Mouse (Mus musculus) intestine, embryonic 14.5 days (tissue): ENCODE measurements around the gene Ankfy1. TPM values are rescaled to one million over a fixed set of nuclear protein-coding genes. Genes with fewer than 3 reads are reported as not detected.

Experiments
- ATAC-seq: fragments of 200-750 bp; cut with Nextera tagmentation; replicated peaks from 2 replicates; pipeline ENCODE4 v1.8.0; 2017; ENCODE audit warnings: low read depth, moderate number of reproducible peaks, moderate TSS enrichment, moderate library complexity; ENCODE audit not compliant: low FRiP score, low TSS enrichment
- DNase-seq: peaks from one replicate; pipeline ENCODE4 v3.0.0-alpha.2; 2018; ENCODE audit warnings: low spot score
- H3K27ac ChIP-seq: fragments of 300-500 bp; sonication (generic); 2 replicates; pipeline ENCODE4 v1.5.1; 2014; ENCODE audit warnings: low read depth, mild to moderate bottlenecking, control low read depth
- H3K27me3 ChIP-seq: fragments of 300-500 bp; sonication (generic); replicated peaks from 2 replicates; pipeline ENCODE4 v1.6.1; 2014; ENCODE audit warnings: low read length, control low read depth; ENCODE audit not compliant: control insufficient read depth, insufficient read depth
- H3K36me3 ChIP-seq: fragments of 300-500 bp; sonication (generic); 2 replicates; pipeline ENCODE4 v1.6.1; 2014; ENCODE audit warnings: low read length, control low read depth; ENCODE audit not compliant: control insufficient read depth, insufficient read depth
- H3K4me1 ChIP-seq: fragments of 300-500 bp; sonication (generic); replicated peaks from 2 replicates; pipeline ENCODE4 v1.6.1; 2014; ENCODE audit warnings: low read length, control low read depth, mixed read lengths; ENCODE audit not compliant: control insufficient read depth, insufficient read depth
- H3K4me2 ChIP-seq: fragments of 300-500 bp; sonication (generic); 2 replicates; pipeline ENCODE4 v1.6.1; 2014; ENCODE audit warnings: low read length
- H3K4me3 ChIP-seq: fragments of 300-500 bp; sonication (generic); 2 replicates; pipeline ENCODE4 v1.5.1; 2014; ENCODE audit warnings: low read depth, low read length, control low read depth, mixed read lengths
- H3K9ac ChIP-seq: fragments of 300-500 bp; sonication (generic); 2 replicates; pipeline ENCODE4 v1.6.1; 2014; ENCODE audit warnings: mild to moderate bottlenecking, low read length
- H3K9me3 ChIP-seq: fragments of 300-500 bp; sonication (generic); 2 replicates; pipeline ENCODE4 v1.6.1; 2016; ENCODE audit warnings: low read length, control low read depth; ENCODE audit not compliant: control insufficient read depth
- WGBS: fragments of 180-500 bp; shearing (Covaris S2); extraction: QIAGEN DNeasy Blood & Tissue Kit; methylation state at CpG from one replicate; pipeline ENCODE4 v1.1.7; 2014; 5-methylcytosine and 5-hydroxymethylcytosine counted together
- polyA plus RNA-seq: library from polyadenylated mRNA; unstranded; fragments of >200 nt; fragmentation: Nextera tagmentation; extraction: Ambion mirVana; gene quantifications from 2 replicates; pipeline ENCODE4 v1.2.1, GENCODE M21; 2014

Ankfy1 gene
- polyA plus RNA-seq, result 32.8 and 34.4 TPM in 2 replicates

DNA sequence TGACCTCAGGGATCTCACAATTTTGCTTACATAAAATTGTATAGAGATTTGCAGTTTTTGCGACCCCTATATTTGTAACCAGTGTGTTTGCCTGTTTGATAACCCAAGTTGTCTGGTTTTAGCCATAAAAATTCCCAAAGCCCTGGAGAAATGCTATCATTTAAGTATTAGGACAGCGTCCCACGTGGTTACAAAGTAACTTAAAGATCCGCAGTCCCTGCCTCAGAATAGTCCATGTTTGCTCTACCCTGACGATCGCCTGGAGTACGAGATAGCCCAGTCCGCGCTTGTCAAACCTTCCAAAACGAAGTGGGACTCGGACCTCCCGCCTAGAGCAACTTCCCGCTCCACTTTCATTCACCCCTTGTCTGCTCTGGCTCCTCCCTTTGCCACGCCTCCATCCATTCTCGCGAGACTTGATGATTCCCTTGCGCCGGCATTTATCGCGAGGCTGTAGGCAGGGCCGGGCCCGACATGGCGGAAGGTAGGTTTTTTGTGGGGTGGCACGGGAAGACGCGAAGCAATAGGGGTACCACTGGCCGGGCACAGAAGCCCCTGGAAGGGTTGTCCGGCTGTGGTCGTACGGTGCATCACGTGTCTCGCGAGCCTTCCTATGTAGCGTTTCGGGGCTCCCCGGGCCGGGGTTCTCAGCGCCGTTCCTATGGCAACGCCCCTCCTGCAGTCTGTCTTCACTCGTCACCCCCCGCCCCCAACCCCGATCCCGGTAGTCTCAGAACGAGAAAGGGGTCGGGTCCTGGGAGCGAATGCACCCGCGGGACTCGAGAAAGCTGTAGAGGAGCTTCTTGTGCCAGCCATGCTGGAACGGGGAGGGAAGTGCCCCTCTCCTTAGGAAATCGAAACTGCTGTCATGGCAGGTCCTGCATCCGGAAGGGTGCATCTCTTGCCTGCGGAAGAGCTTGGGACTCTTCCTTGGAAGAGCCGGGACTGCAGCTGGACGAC lies at the start of gene Ankfy1:
Ankfy1 (plus strand) TSS at position 456 of the 960 bp plus-strand sequence.
- H3K9ac ChIP-seq, result peak within 1 kb of the TSS; percentile 75
- H3K36me3 ChIP-seq, result peaks cover 4% of the 10 kb centered on the region; the same call in 1 of the 2 replicates
- peaks cover 21% of the 10 kb centered on the region for H3K4me1 ChIP-seq
- peak within 1 kb of the TSS; percentile 77 for H3K4me3 ChIP-seq
- no peaks in the 10 kb centered on the region for H3K9me3 ChIP-seq
- peak; percentile 100 for DNase-seq
- under 1% methylated on average over 56 of the region's 56 CpGs for WGBS
- H3K4me2 ChIP-seq, result peak within 1 kb of the TSS; percentile 96
- H3K27ac ChIP-seq, result peak within 1 kb of the TSS; percentile 86
- peak; percentile 95 for ATAC-seq
- no peaks in the 10 kb centered on the region for H3K27me3 ChIP-seq

DNA sequence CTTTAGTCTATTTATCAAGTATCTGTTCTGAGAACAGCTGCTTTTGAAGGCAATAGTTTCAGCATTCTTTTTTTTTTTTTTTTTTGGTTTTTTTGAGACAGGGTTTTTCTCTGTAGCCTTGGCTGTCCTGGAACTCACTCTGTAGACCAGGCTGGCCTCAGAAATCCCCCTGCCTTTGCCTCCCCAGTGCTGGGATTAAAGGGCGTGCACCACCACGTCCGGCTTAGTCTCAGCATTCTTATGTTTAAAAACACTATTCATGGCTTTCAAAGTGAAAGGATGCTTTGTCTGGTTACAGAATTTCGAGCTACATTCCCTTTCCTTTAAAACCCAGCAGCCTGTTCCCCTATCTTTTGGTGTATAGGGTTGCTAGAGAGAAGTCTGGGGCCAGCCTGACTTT lies 47.1 kb upstream of the Ankfy1 start:
- ATAC-seq (no peak), DNase-seq (no peak)
- H3K36me3 ChIP-seq, result no peaks in the 10 kb centered on the region
- H3K4me1 ChIP-seq, result no peaks in the 10 kb centered on the region
- no peak overlapping the region for H3K27ac ChIP-seq
- no peaks in the 10 kb centered on the region for H3K27me3 ChIP-seq
- no peak overlapping the region for H3K4me2 ChIP-seq
- WGBS, result 67% methylated on average over 4 of the region's 4 CpGs
- H3K4me3 ChIP-seq, result no peak overlapping the region
- H3K9me3 ChIP-seq, result no peaks in the 10 kb centered on the region
- no peak overlapping the region for H3K9ac ChIP-seq

DNA sequence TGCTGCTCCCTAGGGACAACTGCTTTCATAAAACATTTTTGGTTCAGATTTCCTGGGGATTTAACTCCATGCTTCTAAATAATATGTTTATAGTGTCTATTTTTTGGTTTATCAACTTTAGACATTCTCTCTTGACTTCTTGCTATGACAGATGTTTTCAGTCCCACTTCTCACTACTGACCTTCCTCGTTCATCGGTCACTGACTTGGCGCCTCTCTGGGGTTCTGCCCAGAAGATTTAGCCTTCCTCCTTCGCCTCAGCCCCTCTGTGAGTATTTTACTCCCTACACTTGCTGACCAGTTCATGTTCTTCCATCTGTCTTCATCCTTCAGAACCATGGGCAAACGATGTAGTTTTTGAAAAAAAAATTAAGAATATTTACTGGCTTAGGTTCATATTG lies 44.4 kb upstream of the Ankfy1 start:
- no peaks in the 10 kb centered on the region for H3K9me3 ChIP-seq
- no peaks in the 10 kb centered on the region for H3K27me3 ChIP-seq
- H3K27ac ChIP-seq, result no peak overlapping the region
- no peak overlapping the region for H3K9ac ChIP-seq
- WGBS, result 67% methylated on average over 5 of the region's 5 CpGs
- ATAC-seq (no peak), DNase-seq (no peak)
- H3K4me3 ChIP-seq, result no peak overlapping the region
- H3K4me2 ChIP-seq, result no peak overlapping the region
- no peaks in the 10 kb centered on the region for H3K4me1 ChIP-seq
- no peaks in the 10 kb centered on the region for H3K36me3 ChIP-seq

DNA sequence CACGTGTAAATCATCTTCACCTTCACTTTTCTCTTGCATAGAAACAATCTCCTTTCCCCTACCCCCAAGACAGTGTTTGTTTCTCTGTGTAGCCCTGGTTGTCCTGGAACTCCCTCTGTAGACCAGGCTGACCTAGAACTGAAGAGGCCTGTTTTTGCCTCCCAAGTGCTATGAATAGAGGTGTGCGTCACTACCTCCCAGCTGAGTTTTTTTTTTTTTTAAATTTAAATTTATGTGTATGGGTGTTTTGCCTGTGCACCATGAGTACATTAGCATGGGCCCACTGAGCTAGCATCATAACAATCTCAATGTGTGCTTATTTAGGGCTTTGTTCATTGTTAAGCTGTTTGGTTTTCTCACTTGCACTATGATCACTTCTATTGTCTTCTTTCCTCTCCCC lies 39.5 kb upstream of the Ankfy1 start:
- H3K4me1 ChIP-seq, result no peaks in the 10 kb centered on the region
- ATAC-seq (no peak), DNase-seq (no peak)
- no peak overlapping the region for H3K4me3 ChIP-seq
- no peaks in the 10 kb centered on the region for H3K27me3 ChIP-seq
- 84% methylated on average over 2 of the region's 2 CpGs for WGBS
- no peak overlapping the region for H3K27ac ChIP-seq
- no peak overlapping the region for H3K9ac ChIP-seq
- H3K36me3 ChIP-seq, result no peaks in the 10 kb centered on the region
- H3K9me3 ChIP-seq, result no peaks in the 10 kb centered on the region
- no peak overlapping the region for H3K4me2 ChIP-seq

DNA sequence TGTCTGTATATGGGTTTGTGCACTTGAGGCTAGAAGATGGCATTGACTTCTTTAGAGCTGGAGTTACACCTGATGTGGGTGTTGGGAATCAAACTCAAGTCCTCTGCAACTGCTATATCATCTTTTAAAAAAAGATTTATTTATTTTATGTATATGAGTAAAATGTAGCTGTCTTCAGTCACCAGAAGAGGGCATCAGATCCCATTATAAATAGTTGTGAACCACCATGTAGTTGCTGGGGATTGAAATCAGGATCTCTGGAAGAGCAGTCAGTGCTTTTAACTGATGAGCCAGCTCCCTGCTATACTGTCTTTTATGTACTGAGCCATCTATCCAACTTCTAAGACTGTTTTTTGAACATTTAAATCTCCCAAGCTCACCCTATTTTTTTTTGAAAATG lies 29.9 kb upstream of the Ankfy1 start:
- no peak overlapping the region for H3K9ac ChIP-seq
- H3K4me3 ChIP-seq, result no peak overlapping the region
- H3K9me3 ChIP-seq, result no peaks in the 10 kb centered on the region
- H3K4me1 ChIP-seq, result no peaks in the 10 kb centered on the region
- no peak overlapping the region for H3K27ac ChIP-seq
- no peak overlapping the region for H3K4me2 ChIP-seq
- no peaks in the 10 kb centered on the region for H3K27me3 ChIP-seq
- DNase-seq, result no peak
- H3K36me3 ChIP-seq, result 0 out of 2 replicates have a peak, but pooled peaks cover 5% of the 10 kb centered on the region
- no peak for ATAC-seq

DNA sequence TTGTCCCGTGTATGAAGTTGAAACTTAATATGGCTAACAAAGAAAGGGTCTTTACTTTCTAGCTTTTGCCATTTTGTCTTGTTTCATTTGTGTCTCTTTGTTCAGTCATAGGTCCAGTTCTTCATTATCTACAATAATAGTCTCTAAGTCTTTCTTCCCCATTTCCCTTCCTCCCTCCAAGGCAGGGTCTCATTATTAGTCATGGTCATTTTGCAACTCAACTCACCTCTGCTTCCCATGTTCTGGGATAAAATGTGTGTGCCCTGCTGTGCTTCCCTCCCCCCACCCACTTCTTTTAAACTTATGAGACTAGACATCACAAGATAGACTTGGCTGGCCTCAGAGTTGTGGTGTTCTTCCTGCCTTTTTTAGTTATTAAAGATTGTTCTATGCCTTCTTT lies 29.4 kb upstream of the Ankfy1 start:
- no peak overlapping the region for H3K9ac ChIP-seq
- H3K4me2 ChIP-seq, result no peak overlapping the region
- ATAC-seq (no peak), DNase-seq (no peak)
- no peak overlapping the region for H3K4me3 ChIP-seq
- 97% methylated on average over 1 of the region's 1 CpGs for WGBS
- H3K9me3 ChIP-seq, result no peaks in the 10 kb centered on the region
- no peaks in the 10 kb centered on the region for H3K4me1 ChIP-seq
- H3K27ac ChIP-seq, result no peak overlapping the region
- 0 out of 2 replicates have a peak, but pooled peaks cover 5% of the 10 kb centered on the region for H3K36me3 ChIP-seq
- no peaks in the 10 kb centered on the region for H3K27me3 ChIP-seq

DNA sequence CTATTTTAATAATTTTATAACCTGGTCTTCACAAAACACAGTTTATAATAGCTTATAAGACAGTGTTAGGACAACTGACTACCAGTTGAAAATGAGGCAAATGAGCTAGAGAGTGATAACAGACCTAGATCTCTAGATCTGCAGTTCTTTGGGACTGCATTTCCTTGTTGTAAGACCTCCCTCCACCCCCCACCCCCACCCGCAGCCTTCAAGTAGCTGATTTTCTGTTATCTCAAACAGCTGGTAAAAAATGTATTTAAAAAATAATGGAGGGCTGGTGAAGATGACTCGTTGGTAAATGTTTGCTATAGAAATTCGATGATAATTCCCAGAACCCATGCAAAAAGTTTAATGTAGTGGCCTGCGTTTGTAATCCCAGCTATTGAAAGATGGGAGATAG lies 25.2 kb upstream of the Ankfy1 start:
- Histone ChIP-seq H3K4me1 (no peaks in the 10 kb centered on the region), H3K27ac (no peak overlapping the region), H3K9ac (no peak overlapping the region), H3K4me3 (no peak overlapping the region), H3K9me3 (no peaks in the 10 kb centered on the region), H3K27me3 (no peaks in the 10 kb centered on the region), H3K4me2 (no peak overlapping the region), H3K36me3 (0 out of 2 replicates have a peak, but pooled peaks cover 5% of the 10 kb centered on the region)
- 81% methylated on average over 4 of the region's 4 CpGs for WGBS
- no peak for DNase-seq
- no peak for ATAC-seq

DNA sequence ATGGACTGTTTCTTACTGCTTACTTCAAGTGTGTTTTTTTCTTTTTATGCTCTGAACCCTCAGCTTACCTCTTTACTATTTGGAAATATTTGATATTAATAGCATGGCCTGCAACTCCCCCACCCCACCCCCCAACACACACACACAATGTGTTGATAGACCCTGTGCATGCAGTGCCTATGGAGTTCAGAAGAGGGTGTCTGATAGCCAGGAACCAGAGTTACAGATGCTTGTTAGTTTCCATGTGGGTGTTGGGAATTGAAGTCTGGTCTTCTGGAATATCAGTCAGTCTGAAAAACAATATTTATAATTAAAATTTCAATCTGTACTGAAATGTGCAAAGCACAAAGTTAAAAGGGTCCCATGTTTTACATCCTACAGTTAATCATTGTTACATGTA lies 19.2 kb upstream of the Ankfy1 start:
- no peak overlapping the region for H3K9ac ChIP-seq
- no peak for DNase-seq
- no peak overlapping the region for H3K4me3 ChIP-seq
- ATAC-seq, result no peak
- no peak overlapping the region for H3K4me2 ChIP-seq
- no peak overlapping the region for H3K27ac ChIP-seq
- H3K9me3 ChIP-seq, result no peaks in the 10 kb centered on the region
- H3K4me1 ChIP-seq, result no peaks in the 10 kb centered on the region
- H3K36me3 ChIP-seq, result 0 out of 2 replicates have a peak, but pooled peaks cover 5% of the 10 kb centered on the region
- no peaks in the 10 kb centered on the region for H3K27me3 ChIP-seq
